Mouse (Mus musculus) spleen, adult 2 months (tissue): Measurements from ENCODE around the gene Gmppb. TPM values are rescaled to one million over a fixed set of nuclear protein-coding genes. Genes with fewer than 3 reads are reported as not detected.

Experiments
- DNase-seq, 2 experiments: peaks; one replicate each; pipeline versions ENCODE4 v3.0.0 to v3.0.0-alpha.2; 2012 to 2021; ENCODE audit warnings: low spot score in 2 of 2, low read depth in 1 of 2
- H3K27ac ChIP-seq: fragments of 200-500 bp; 2 replicates; pipeline ENCODE4 v1.5.1; 2012; ENCODE audit warnings: low read length, inconsistent platforms; ENCODE audit not compliant: insufficient read depth
- H3K27me3 ChIP-seq: fragments of 200-500 bp; 2 replicates; pipeline ENCODE4 v1.6.1; 2012; ENCODE audit warnings: mild to moderate bottlenecking, moderate library complexity, low read length, inconsistent platforms; ENCODE audit not compliant: control insufficient read depth, insufficient read depth
- H3K36me3 ChIP-seq: fragments of 200-500 bp; 2 replicates; pipeline ENCODE4 v1.6.1; 2012; ENCODE audit warnings: mild to moderate bottlenecking, low read length, inconsistent platforms; ENCODE audit not compliant: control insufficient read depth, insufficient read depth
- H3K4me1 ChIP-seq: fragments of 200-500 bp; 2 replicates; pipeline ENCODE4 v1.6.1; 2011; ENCODE audit warnings: inconsistent platforms; ENCODE audit not compliant: control insufficient read depth, insufficient read depth, insufficient read length
- H3K4me3 ChIP-seq: fragments of 200-500 bp; 2 replicates; pipeline ENCODE4 v1.5.1; 2011; ENCODE audit warnings: mild to moderate bottlenecking, inconsistent platforms; ENCODE audit not compliant: insufficient read depth, insufficient read length; ENCODE audit errors: extremely low read depth
- CTCF ChIP-seq: fragments of 200-500 bp; IDR thresholded peaks from 2 replicates; pipeline ENCODE4 v1.5.1; 2011; ENCODE audit warnings: mild to moderate bottlenecking, inconsistent platforms; ENCODE audit not compliant: insufficient read depth, insufficient read length, insufficient replicate concordance; ENCODE audit errors: extremely low read depth
- POLR2A ChIP-seq: fragments of 200-500 bp; IDR thresholded peaks from 2 replicates; pipeline ENCODE4 v1.6.1; 2011; ENCODE audit warnings: low read depth, low read length, inconsistent platforms
- WGBS: fragments of 180-500 bp; shearing (Covaris S2); methylation state at CpG from one replicate; pipeline ENCODE4 v1.1.7; 2018; 5-methylcytosine and 5-hydroxymethylcytosine counted together
- polyA plus RNA-seq: library from polyadenylated mRNA; depleted of rRNA; stranded (reverse); fragments of >200 nt; gene quantifications from 2 replicates; pipeline ENCODE4 v1.2.3, GENCODE M21; 2012; rRNA removed

Gmppb gene
- polyA plus RNA-seq, 1 experiment: 11.6 TPM

- DNase-seq: peak; percentile 87 to 98
- peak; percentile 56 for TF ChIP-seq POLR2A
- no peak for TF ChIP-seq CTCF
- H3K27me3 ChIP-seq: no peaks in the 10 kb centered on the region
- H3K27ac ChIP-seq: peak within 1 kb of the TSS; percentile 70
- peaks cover 3% of the 10 kb centered on the region; the same call in 1 of the 2 replicates for H3K4me1 ChIP-seq
- H3K4me3 ChIP-seq: peak within 1 kb of the TSS; percentile 90
- under 1% methylated on average over 52 of the region's 52 CpGs for WGBS
- peaks cover 31% of the 10 kb centered on the region for H3K36me3 ChIP-seq
Observed at GRCm38 (mm10) chr9:108094184-108094941, 45.3 kb downstream of the Gmppb start, which contains the start of gene Apeh. TSS of gene Apeh (minus strand) at chr9:108094606.

- peak overlapping the region; percentile 63 for H3K27ac ChIP-seq
- no peaks in the 10 kb centered on the region for H3K27me3 ChIP-seq
- DNase-seq: no peak
- H3K36me3 ChIP-seq: peaks cover 25% of the 10 kb centered on the region
- no peak for TF ChIP-seq CTCF
- TF ChIP-seq POLR2A: no peak
- peaks cover 3% of the 10 kb centered on the region; the same call in 1 of the 2 replicates for H3K4me1 ChIP-seq
- 2% methylated on average over 16 of the region's 16 CpGs for WGBS
- H3K4me3 ChIP-seq: peak overlapping the region; percentile 58
Observed at GRCm38 (mm10) chr9:108094998-108095411, 46.0 kb downstream of the Gmppb start.

- Histone ChIP-seq H3K4me3 (no peak overlapping the region), H3K27ac (no peak overlapping the region), H3K27me3 (no peaks in the 10 kb centered on the region), H3K36me3 (peaks cover 21% of the 10 kb centered on the region), H3K4me1 (peaks cover 3% of the 10 kb centered on the region; the same call in 1 of the 2 replicates)
- TF ChIP-seq POLR2A (no peak), CTCF (peak; percentile 62; the same call in 1 of the 2 replicates)
- peak in 1 of 2 experiments; percentile 50 for DNase-seq
- 10% methylated on average over 3 of the region's 3 CpGs for WGBS
Observed at GRCm38 (mm10) chr9:108095518-108095917, 46.5 kb downstream of the Gmppb start.

- no peak for DNase-seq
Observed at GRCm38 (mm10) chr9:108095949-108096712, 47.1 kb downstream of the Gmppb start.

GRCm38 (mm10) chr9:108099619-108100018 lies 50.6 kb downstream of the Gmppb start:
- no peaks in the 10 kb centered on the region for H3K27me3 ChIP-seq
- TF ChIP-seq CTCF (no peak), POLR2A (no peak)
- H3K36me3 ChIP-seq: no peaks in the 10 kb centered on the region
- no peak overlapping the region for H3K4me3 ChIP-seq
- 95% methylated on average over 8 of the region's 8 CpGs for WGBS
- DNase-seq: no peak
- peaks cover 7% of the 10 kb centered on the region for H3K4me1 ChIP-seq
- H3K27ac ChIP-seq: no peak overlapping the region

More at GRCm38 (mm10) chr9:108095949-108096712, 47.1 kb downstream of the Gmppb start:
- 62% methylated on average over 10 of the region's 10 CpGs for WGBS
- Histone ChIP-seq H3K27ac (no peak overlapping the region), H3K4me1 (peaks cover 3% of the 10 kb centered on the region; the same call in 1 of the 2 replicates), H3K4me3 (0 out of 2 replicates have a peak overlapping the region, but pooled peaks have one; percentile 5), H3K36me3 (peaks cover 15% of the 10 kb centered on the region), H3K27me3 (no peaks in the 10 kb centered on the region)
- TF ChIP-seq CTCF: no peak
- no peak for TF ChIP-seq POLR2A

Other genes starting within 250 kb of the Gmppb start
- 10.2 and 12.4 TPM in 2 replicates for gene Rbm6, start 176.0 kb upstream of the Gmppb start, polyA plus RNA-seq
- 23.4 and 29.3 TPM in 2 replicates for gene Mon1a, start 161.1 kb upstream of the Gmppb start, polyA plus RNA-seq
- gene Mst1r, start 142.4 kb upstream of the Gmppb start, polyA plus RNA-seq: 1.8 and 2.7 TPM in 2 replicates
- gene Actl11, start 120.8 kb upstream of the Gmppb start, polyA plus RNA-seq: not detected in 2 replicates
- gene Camkv, start 113.6 kb upstream of the Gmppb start, polyA plus RNA-seq: 0.07 and 0.08 TPM in 2 replicates
- 3.1 and 4.1 TPM in 2 replicates for gene Traip, start 99.1 kb upstream of the Gmppb start, polyA plus RNA-seq
- gene Uba7, start 73.7 kb upstream of the Gmppb start, polyA plus RNA-seq: 182 and 209 TPM in 2 replicates
- 0.18 and 0.31 TPM in 2 replicates for gene Gm20661, start 66.2 kb upstream of the Gmppb start, polyA plus RNA-seq
- gene Inka1, start 63.4 kb upstream of the Gmppb start, polyA plus RNA-seq: 19.8 and 25.9 TPM in 2 replicates
- gene Cdhr4, start 56.7 kb upstream of the Gmppb start, polyA plus RNA-seq: 2.2 and 2.9 TPM in 2 replicates
- gene Gm20662, start 52.9 kb upstream of the Gmppb start, polyA plus RNA-seq: 1.7 and 2.1 TPM in 2 replicates
- gene Ip6k1, start 46.7 kb upstream of the Gmppb start, polyA plus RNA-seq: 118 and 161 TPM in 2 replicates
- gene Amigo3, start 3.9 kb downstream of the Gmppb start, polyA plus RNA-seq: 2.2 and 2.8 TPM in 2 replicates
- 1.5 and 1.6 TPM in 2 replicates for gene Mst1, start 31.2 kb downstream of the Gmppb start, polyA plus RNA-seq
- 213 and 224 TPM in 2 replicates for gene Rnf123, start 34.1 kb downstream of the Gmppb start, polyA plus RNA-seq
- 136 and 157 TPM in 2 replicates for gene Apeh, start 45.4 kb downstream of the Gmppb start, polyA plus RNA-seq
- 0.57 and 0.67 TPM in 2 replicates for gene Bsn, start 141.1 kb downstream of the Gmppb start, polyA plus RNA-seq
- 15.5 and 17.2 TPM in 2 replicates for gene Dag1, start 214.7 kb downstream of the Gmppb start, polyA plus RNA-seq
- 4.2 and 4.6 TPM in 2 replicates for gene Nicn1, start 241.2 kb downstream of the Gmppb start, polyA plus RNA-seq
- 1.7 and 3.1 TPM in 2 replicates for gene Amt, start 247.6 kb downstream of the Gmppb start, polyA plus RNA-seq